Mouse (Mus musculus) forebrain, embryonic 12.5 days (tissue): Measurements from ENCODE around the gene Sox6. TPM values are rescaled to one million over a fixed set of nuclear protein-coding genes. Genes with fewer than 3 reads are reported as not detected.

Source experiments
- ATAC-seq: fragments of 200-750 bp; cut with Nextera tagmentation; 2 replicates; pipeline ENCODE4 v1.8.0; 2017; ENCODE audit warnings: moderate TSS enrichment; ENCODE audit not compliant: low FRiP score
- H3K27ac ChIP-seq: fragments of 300-500 bp; sonication (generic); 2 replicates; pipeline ENCODE4 v1.5.1; 2016; ENCODE audit warnings: mild to moderate bottlenecking
- H3K27me3 ChIP-seq: fragments of 300-500 bp; sonication (generic); 2 replicates; pipeline ENCODE4 v1.6.1; 2016; ENCODE audit warnings: mild to moderate bottlenecking
- H3K36me3 ChIP-seq: fragments of 300-500 bp; sonication (generic); replicated peaks from 2 replicates; pipeline ENCODE4 v1.6.1; 2016; ENCODE audit warnings: mild to moderate bottlenecking
- H3K4me1 ChIP-seq: fragments of 300-500 bp; sonication (generic); 2 replicates; pipeline ENCODE4 v1.6.1; 2016
- H3K4me2 ChIP-seq: fragments of 300-500 bp; sonication (generic); 2 replicates; pipeline ENCODE4 v1.6.1; 2016; ENCODE audit warnings: mild to moderate bottlenecking, moderate library complexity
- H3K4me3 ChIP-seq: fragments of 300-500 bp; sonication (generic); replicated peaks from 2 replicates; pipeline ENCODE4 v1.5.1; 2016; ENCODE audit warnings: mild to moderate bottlenecking
- H3K9ac ChIP-seq: fragments of 300-500 bp; sonication (generic); 2 replicates; pipeline ENCODE4 v1.6.1; 2016; ENCODE audit warnings: mild to moderate bottlenecking
- H3K9me3 ChIP-seq: fragments of 300-500 bp; sonication (generic); 2 replicates; pipeline ENCODE4 v1.6.1; 2016
- WGBS: fragments of 180-500 bp; shearing (Covaris S2); methylation state at CpG from one replicate; pipeline ENCODE4 v1.1.7; 2016; 5-methylcytosine and 5-hydroxymethylcytosine counted together
- polyA plus RNA-seq: library from polyadenylated mRNA; unstranded; fragments of >200 nt; fragmentation: Nextera tagmentation; extraction: Ambion mirVana; gene quantifications from 2 replicates; pipeline ENCODE4 v1.2.1, GENCODE M21; 2016

Sox6 gene
- polyA plus RNA-seq, 1 experiment from 2014 or later, result 138 TPM

- Histone ChIP-seq H3K4me3 (peak overlapping the region; percentile 76), H3K9me3 (no peaks in the 10 kb centered on the region), H3K4me1 (peaks cover 47% of the 10 kb centered on the region), H3K27me3 (peaks cover 23% of the 10 kb centered on the region), H3K4me2 (peak overlapping the region; percentile 99), H3K27ac (peak overlapping the region; percentile 96), H3K36me3 (no peaks in the 10 kb centered on the region), H3K9ac (peak overlapping the region; percentile 97)
- 0% methylated on average over 11 of the region's 11 CpGs for WGBS
- ATAC-seq, result peak; percentile 15; the same call in 1 of the 2 replicates
Observed at GRCm38 (mm10) chr7:116032596-116033307, 5.8 kb downstream of the Sox6 start.

GRCm38 (mm10) chr7:116031718-116032595, 6.6 kb downstream of the Sox6 start:
- Histone ChIP-seq H3K36me3 (no peaks in the 10 kb centered on the region), H3K9ac (peak overlapping the region; percentile 97), H3K27me3 (peaks cover 18% of the 10 kb centered on the region), H3K4me3 (peak overlapping the region; percentile 76), H3K4me1 (peaks cover 48% of the 10 kb centered on the region), H3K9me3 (no peaks in the 10 kb centered on the region), H3K4me2 (peak overlapping the region; percentile 99), H3K27ac (peak overlapping the region; percentile 96)
- WGBS, result under 1% methylated on average over 65 of the region's 65 CpGs
- ATAC-seq, result no peak

- Histone ChIP-seq H3K4me2 (peak overlapping the region; percentile 99), H3K4me3 (peak overlapping the region; percentile 76), H3K27me3 (peaks cover 12% of the 10 kb centered on the region), H3K4me1 (peaks cover 48% of the 10 kb centered on the region), H3K27ac (peak overlapping the region; percentile 96), H3K9me3 (no peaks in the 10 kb centered on the region), H3K9ac (peak overlapping the region; percentile 97), H3K36me3 (no peaks in the 10 kb centered on the region)
- 0% methylated on average over 14 of the region's 14 CpGs for WGBS
- no peak for ATAC-seq
Observed at GRCm38 (mm10) chr7:116031388-116031717, 7.2 kb downstream of the Sox6 start.

GRCm38 (mm10) chr7:116030597-116031387, 7.8 kb downstream of the Sox6 start:
- Histone ChIP-seq H3K36me3 (no peaks in the 10 kb centered on the region), H3K9ac (peak overlapping the region; percentile 97), H3K4me2 (peak overlapping the region; percentile 99), H3K4me1 (peaks cover 50% of the 10 kb centered on the region), H3K4me3 (peak overlapping the region; percentile 76), H3K9me3 (no peaks in the 10 kb centered on the region), H3K27ac (peak overlapping the region; percentile 96), H3K27me3 (0 out of 2 replicates have a peak, but pooled peaks cover 6% of the 10 kb centered on the region)
- 2% methylated on average over 26 of the region's 26 CpGs for WGBS
- peak; percentile 33; the same call in 1 of the 2 replicates for ATAC-seq

GRCm38 (mm10) chr7:116029991-116030390, 8.6 kb downstream of the Sox6 start:
- Histone ChIP-seq H3K36me3 (no peaks in the 10 kb centered on the region), H3K27ac (peak overlapping the region; percentile 96), H3K27me3 (no peaks in the 10 kb centered on the region), H3K9me3 (no peaks in the 10 kb centered on the region), H3K4me2 (peak overlapping the region; percentile 99), H3K9ac (peak overlapping the region; percentile 97), H3K4me3 (peak overlapping the region; percentile 76), H3K4me1 (peaks cover 43% of the 10 kb centered on the region)
- WGBS, result 14% methylated on average over 3 of the region's 3 CpGs
- no peak for ATAC-seq

- Histone ChIP-seq H3K27me3 (no peaks in the 10 kb centered on the region), H3K4me2 (no peak overlapping the region), H3K4me1 (peaks cover 7% of the 10 kb centered on the region; the same call in 1 of the 2 replicates), H3K9ac (no peak overlapping the region), H3K27ac (no peak overlapping the region), H3K36me3 (no peaks in the 10 kb centered on the region), H3K4me3 (no peak overlapping the region), H3K9me3 (no peaks in the 10 kb centered on the region)
- no peak for ATAC-seq
- WGBS, result 91% methylated on average over 4 of the region's 4 CpGs
Observed at GRCm38 (mm10) chr7:116002726-116003125, 35.9 kb downstream of the Sox6 start.

GRCm38 (mm10) chr7:115988109-115988779, 50.4 kb downstream of the Sox6 start:
- Histone ChIP-seq H3K9me3 (no peaks in the 10 kb centered on the region), H3K36me3 (no peaks in the 10 kb centered on the region), H3K4me3 (no peak overlapping the region), H3K9ac (no peak overlapping the region), H3K27ac (no peak overlapping the region), H3K4me1 (no peaks in the 10 kb centered on the region), H3K27me3 (no peaks in the 10 kb centered on the region), H3K4me2 (no peak overlapping the region)
- no peak for ATAC-seq
- 89% methylated on average over 2 of the region's 2 CpGs for WGBS

- Histone ChIP-seq H3K4me3 (no peak overlapping the region), H3K9ac (no peak overlapping the region), H3K4me1 (no peaks in the 10 kb centered on the region), H3K9me3 (no peaks in the 10 kb centered on the region), H3K27ac (no peak overlapping the region), H3K36me3 (no peaks in the 10 kb centered on the region), H3K27me3 (no peaks in the 10 kb centered on the region), H3K4me2 (no peak overlapping the region)
- ATAC-seq, result no peak
- 79% methylated on average over 6 of the region's 6 CpGs for WGBS
Observed at GRCm38 (mm10) chr7:115985716-115986115, 52.9 kb downstream of the Sox6 start.

GRCm38 (mm10) chr7:115984076-115984475, 54.5 kb downstream of the Sox6 start:
- ATAC-seq, result no peak
- H3K9me3 ChIP-seq, result no peaks in the 10 kb centered on the region
- no peak overlapping the region for H3K27ac ChIP-seq
- WGBS, result 80% methylated on average over 3 of the region's 3 CpGs
- H3K4me1 ChIP-seq, result no peaks in the 10 kb centered on the region
- no peaks in the 10 kb centered on the region for H3K27me3 ChIP-seq
- H3K36me3 ChIP-seq, result no peaks in the 10 kb centered on the region
- H3K4me3 ChIP-seq, result no peak overlapping the region
- H3K4me2 ChIP-seq, result no peak overlapping the region
- H3K9ac ChIP-seq, result no peak overlapping the region

GRCm38 (mm10) chr7:115979813-115980512, 58.6 kb downstream of the Sox6 start:
- no peak overlapping the region for H3K4me3 ChIP-seq
- no peaks in the 10 kb centered on the region for H3K36me3 ChIP-seq
- no peak overlapping the region for H3K9ac ChIP-seq
- no peaks in the 10 kb centered on the region for H3K9me3 ChIP-seq
- WGBS, result 87% methylated on average over 5 of the region's 5 CpGs
- no peak overlapping the region for H3K27ac ChIP-seq
- no peak overlapping the region for H3K4me2 ChIP-seq
- no peaks in the 10 kb centered on the region for H3K4me1 ChIP-seq
- no peak for ATAC-seq
- no peaks in the 10 kb centered on the region for H3K27me3 ChIP-seq

GRCm38 (mm10) chr7:115974518-115974917, 64.1 kb downstream of the Sox6 start:
- no peak for ATAC-seq
- no peak overlapping the region for H3K9ac ChIP-seq
- H3K4me3 ChIP-seq, result no peak overlapping the region
- WGBS, result 89% methylated on average over 2 of the region's 2 CpGs
- H3K36me3 ChIP-seq, result peaks cover 8% of the 10 kb centered on the region; the same call in 1 of the 2 replicates
- no peak overlapping the region for H3K4me2 ChIP-seq
- no peaks in the 10 kb centered on the region for H3K4me1 ChIP-seq
- H3K9me3 ChIP-seq, result no peaks in the 10 kb centered on the region
- H3K27ac ChIP-seq, result no peak overlapping the region
- no peaks in the 10 kb centered on the region for H3K27me3 ChIP-seq
